Mouse (Mus musculus): Measurements from ENCODE around the gene Fam221b. TPM values are rescaled to one million over a fixed set of nuclear protein-coding genes. Genes with fewer than 3 reads are reported as not detected.
A peak's percentile ranks its signal among the peaks of the same experiment; 100 is the strongest.

Fam221b gene
- total RNA-seq (2021), result 1 to 10 TPM; 1.0 to 1.3 TPM

DNA sequence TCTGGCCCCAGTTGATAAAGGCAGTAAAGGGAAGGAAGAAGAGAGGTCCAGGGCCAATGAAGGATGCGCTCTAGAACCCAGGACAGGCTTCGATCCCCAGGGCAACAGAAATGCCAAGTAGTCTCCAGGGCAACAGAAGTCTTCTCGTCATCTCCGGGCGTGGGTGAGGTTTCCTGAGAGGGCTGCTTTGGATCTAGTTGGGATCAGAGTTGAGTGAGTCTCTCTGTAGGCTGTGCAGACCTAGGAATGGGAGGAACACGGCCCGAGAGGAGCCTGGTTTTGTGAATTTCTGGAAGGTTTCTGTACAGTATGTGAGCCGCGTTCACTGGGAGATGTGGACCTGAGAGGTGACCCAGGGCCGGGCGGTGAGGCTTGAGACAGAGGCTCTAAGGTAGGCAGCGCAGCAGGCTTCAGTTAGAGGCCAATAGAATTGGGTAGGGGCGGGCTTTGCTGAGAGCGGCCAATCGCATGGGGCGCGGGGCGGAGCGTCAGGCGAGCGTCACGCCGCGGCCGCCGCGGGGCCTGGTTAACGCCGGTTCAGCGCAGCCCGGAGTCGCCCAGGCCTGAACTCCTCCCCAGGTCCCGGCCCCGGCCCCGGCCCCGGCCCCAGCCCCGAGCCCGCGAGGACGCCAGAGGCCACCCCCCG lies at the start of gene Fam221b, which contains the start of gene Tmem8b:
Gene Fam221b, minus strand, starts transcription at position 364 of the 646 bp plus-strand sequence.
Gene Tmem8b, plus strand, starts transcription at position 190 of the 646 bp plus-strand sequence.
- peak; percentile 87 to 93 for DNase-seq (ENCODE audit: extremely low spot score in 1 of 2, low spot score in 2 of 2)
- intact Hi-C loops (cut with DNase I), result no loop called here

DNA sequence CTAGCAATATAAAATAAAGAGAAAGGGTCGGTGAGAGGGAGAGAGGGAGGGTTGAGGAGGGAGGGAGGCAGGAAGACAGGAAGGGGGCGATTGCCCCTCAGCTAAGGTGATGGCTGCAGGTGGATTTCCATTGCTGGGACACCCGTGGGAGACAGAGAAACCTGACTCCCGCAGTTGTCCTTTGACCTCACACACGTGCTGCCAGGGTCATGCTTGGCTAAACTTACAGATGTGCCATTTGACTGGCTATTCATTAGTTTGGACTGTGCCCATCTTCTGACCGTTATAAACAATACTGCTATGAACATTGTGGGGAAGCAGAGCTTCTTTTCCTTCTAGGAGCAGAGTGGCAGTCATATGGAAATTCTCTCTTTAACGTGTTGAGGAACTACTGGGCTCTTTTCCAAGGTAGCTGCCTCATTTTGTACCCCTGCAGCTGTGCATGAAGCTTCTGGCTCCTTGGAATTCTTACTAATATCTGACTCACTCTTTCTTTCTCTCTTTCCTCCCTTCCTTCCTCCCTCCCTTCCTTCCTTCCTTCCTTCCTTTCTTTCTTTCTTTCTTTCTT lies 44.8 kb upstream of the Fam221b start:
- no peak for DNase-seq (ENCODE audit: extremely low spot score in 1 of 2, low spot score in 2 of 2)
- intact Hi-C loops (cut with DNase I), result loop anchor here (2.0 kb wide), 1 partner anchor 83 kb away; the partner anchor contains the start of gene Npr2

DNA sequence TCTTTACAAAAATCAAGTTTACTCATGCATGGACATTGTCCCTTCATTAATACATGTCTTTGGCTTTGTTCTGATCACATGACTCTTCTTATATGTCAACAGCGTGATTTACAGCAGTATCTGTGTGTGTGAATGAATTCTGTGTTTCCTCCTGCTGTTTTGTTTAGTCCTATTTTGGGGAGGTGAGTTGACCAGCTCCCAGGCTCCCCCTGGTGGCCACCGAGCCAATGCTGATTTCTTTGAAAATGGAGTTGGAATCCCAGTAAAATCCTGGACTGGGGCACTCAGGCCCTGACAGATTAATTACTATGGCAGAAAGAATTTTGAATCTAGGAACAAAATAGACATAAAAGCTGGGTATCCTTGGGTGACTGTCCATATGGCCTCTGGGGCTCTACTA lies 42.9 kb upstream of the Fam221b start:
- intact Hi-C loops (cut with DNase I), result loop anchor here (2.0 kb wide), 1 partner anchor 81 kb away; the partner anchor contains the start of gene Npr2
- DNase-seq (ENCODE audit: extremely low spot score in 1 of 2, low spot score in 2 of 2), result peak; percentile 56 to 83

DNA sequence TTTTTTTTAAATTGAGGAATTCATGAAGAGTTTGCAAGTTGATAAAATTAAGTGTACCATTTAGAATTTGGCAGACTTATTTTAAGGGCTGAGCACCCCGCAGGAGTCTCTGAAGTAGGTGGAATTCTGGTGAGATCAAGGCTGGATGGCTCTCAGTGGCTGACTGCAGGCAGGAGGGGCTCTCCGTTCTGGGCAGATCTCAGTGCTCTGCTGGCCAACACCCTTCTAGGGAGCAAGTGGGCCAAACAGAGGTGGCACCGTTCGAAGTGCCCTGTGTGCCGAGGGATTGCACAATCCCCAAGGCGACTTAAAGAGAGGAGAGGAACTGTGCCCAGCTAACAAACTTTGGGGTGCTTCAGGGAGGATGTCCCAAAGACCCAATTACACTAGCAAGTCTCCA lies 40.9 kb upstream of the Fam221b start, which contains the start of gene Olfr71:
Gene Olfr71, minus strand, starts transcription at position 387 of the 400 bp plus-strand sequence.
- intact Hi-C loops (cut with DNase I), result loop anchor here (5.0 kb wide), 1 partner anchor 38 kb away; no protein-coding TSS in a partner anchor
- DNase-seq (ENCODE audit: extremely low spot score in 1 of 2, low spot score in 2 of 2), result no peak

DNA sequence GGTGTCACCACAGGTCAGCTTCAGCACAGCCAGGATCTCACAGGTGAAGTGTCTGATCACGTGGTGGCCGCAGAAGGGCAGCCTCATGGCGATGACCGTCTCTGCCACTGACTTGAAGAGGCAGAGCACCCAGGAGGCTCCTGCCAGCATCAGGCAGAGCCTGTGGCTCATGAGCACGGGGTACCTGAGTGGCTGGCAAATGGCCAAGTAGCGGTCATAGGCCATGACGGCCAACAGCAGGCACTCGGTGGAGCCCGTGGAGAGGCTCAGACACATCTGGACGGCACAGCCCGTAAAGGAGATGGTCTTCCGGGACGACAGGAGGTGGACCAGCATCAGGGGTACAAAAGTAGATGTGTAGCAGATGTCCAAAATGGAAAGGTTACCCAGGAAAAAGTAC lies 37.0 kb upstream of the Fam221b start:
- intact Hi-C loops (cut with DNase I), result loop anchor here (5.0 kb wide), 1 partner anchor 34 kb away; no protein-coding TSS in a partner anchor
- DNase-seq (ENCODE audit: extremely low spot score in 1 of 2, low spot score in 2 of 2), result no peak

DNA sequence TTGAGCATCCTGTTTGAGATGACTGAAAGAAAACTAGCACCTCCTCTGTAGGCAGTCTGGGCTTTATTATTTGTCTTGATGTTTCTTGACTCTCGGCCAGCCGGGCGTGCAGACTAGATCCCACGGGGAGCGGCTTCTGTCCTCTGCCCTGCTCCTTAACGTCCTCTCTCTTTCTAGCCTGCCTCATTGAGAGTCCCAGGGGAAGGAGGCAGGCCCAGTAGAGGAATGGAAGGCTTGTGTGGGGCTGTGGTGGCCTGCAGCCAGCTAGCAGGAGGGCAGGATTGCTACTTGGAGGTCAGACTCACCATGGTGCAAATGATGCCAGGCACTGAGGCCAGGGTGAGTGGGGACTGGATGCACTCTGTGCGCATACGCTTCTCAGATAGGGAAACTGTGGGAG lies 34.9 kb upstream of the Fam221b start:
- intact Hi-C loops (cut with DNase I), result no loop called here

DNA sequence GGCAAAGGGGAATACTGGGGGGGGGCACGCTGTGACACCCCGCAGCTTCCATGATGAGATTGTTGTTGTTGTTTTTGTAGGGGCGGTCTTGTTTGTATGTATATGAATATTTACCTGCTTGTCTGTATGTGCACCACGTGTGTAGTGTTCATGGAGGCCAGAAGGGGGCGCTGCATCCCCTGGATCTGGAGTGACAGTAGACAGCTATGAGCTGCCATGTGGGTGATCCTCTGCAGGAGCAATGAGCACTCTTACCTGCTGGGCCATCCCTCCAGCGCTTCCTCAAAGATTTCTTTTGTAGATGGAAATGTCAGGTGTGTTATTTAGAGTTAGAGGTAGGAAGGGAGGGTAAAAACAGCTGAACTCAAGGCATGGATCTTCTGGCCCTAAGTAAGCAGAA lies 34.5 kb upstream of the Fam221b start:
- DNase-seq (ENCODE audit: extremely low spot score in 1 of 2, low spot score in 2 of 2), result no peak
- intact Hi-C loops (cut with DNase I), result no loop called here

More for the DNA sequence above, 34.9 kb upstream of the Fam221b start:
- peak in 1 of 2 experiments; percentile 58 for DNase-seq (ENCODE audit: extremely low spot score in 1 of 2, low spot score in 2 of 2)

DNA sequence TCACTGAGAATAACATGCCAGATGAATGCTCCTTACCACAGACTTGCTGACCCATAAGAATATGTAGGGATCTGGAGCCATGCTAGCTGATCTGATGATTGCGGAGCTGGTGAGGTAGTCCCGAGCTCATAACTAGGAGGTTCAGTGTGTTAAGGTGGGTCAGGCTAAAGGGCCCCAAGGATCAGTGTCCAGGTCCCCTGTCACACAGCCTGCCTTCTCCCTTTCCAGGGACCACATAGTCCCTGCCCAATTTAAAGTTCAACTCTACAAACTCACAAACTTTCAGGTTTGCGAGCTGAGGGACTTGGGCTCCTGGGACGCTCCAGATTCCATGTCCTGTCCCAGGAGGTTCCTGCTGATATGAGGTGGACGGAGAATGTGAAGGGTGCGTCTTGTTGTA lies 31.8 kb upstream of the Fam221b start, which contains the start of gene Olfr70:
Gene Olfr70, minus strand, starts transcription at position 101 of the 400 bp plus-strand sequence.
- intact Hi-C loops (cut with DNase I), result no loop called here
- DNase-seq (ENCODE audit: extremely low spot score in 1 of 2, low spot score in 2 of 2), result no peak

DNA sequence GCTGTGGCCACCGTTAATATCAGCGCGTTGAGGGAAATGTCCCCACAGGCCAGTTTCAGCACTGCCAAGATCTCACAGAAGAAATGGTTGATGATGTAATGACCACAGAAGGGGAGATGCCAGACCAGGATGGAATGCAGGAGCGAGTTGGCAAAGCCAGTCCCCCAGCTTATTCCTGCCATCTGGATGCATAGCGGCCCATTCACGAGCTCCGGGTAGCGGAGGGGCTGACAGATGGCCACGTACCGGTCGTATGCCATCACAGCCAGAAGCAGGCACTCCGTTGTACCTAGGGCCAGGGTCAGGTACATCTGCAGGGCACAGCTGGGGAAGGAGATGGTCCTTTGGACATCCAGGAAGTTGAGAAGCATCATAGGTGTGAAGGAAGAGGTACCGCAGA lies 27.6 kb upstream of the Fam221b start:
- no peak for DNase-seq (ENCODE audit: extremely low spot score in 1 of 2, low spot score in 2 of 2)
- intact Hi-C loops (cut with DNase I), result no loop called here

DNA sequence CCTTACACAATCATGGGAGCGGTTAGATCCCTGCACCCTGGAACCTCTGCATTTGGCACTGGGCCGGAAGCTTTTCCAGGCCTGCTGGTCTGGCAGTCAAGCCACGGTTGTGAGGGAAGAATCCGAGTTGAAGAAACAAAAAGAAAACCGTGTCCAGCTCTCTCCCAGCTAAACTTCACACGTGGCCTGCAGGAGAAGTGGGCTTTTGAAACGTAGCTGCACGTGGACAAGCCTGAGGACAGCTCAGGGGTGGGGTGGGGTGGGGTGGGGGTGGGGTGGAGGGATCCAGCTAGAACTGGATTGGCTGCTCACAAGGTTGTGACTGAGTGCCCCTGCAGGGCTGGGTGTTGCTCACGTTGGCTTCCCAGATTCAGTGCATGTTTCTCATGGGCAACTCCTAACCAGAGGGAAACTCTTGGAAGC lies 26.3 kb upstream of the Fam221b start:
- intact Hi-C loops (cut with DNase I), result no loop called here
- peak in 1 of 2 experiments; percentile 64 for DNase-seq (ENCODE audit: extremely low spot score in 1 of 2, low spot score in 2 of 2)

DNA sequence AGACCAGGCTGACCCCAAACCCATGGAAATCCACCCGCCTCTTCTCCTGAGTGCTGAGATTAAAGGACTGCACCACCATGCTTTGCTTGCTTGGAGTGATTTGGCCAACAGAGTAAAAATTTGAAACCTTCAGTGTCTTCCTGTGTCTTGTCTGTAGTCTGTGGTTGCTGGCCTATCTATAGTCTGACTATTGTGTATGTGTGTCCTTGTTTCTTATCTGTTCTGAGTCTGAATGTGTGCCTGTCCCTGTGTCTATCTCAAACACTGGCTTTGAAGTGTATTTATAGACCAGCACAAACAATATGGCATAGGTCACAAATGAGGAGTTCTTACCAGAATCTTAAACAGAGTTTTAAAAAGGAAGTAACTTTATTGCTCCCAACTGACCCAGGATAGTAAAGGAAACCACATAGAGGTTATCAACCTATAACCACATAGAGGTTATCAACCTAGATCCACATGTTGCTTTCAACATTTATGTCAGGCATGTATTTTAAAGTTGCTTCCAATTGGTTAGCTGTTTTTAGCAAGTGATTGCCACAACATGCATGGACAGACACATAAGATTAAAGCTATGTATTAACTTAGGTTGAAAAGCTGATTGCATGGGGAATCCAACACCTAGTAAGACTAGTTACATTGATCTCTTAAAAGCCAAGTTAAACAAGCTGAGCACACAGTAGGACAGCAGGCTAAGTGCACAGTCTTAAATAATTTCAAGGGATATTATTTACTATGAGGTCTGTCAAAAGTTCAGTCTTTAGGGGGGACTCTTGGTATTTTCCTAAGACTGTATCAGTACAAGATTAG lies 25.7 kb upstream of the Fam221b start:
- no peak for DNase-seq (ENCODE audit: extremely low spot score in 1 of 2, low spot score in 2 of 2)
- intact Hi-C loops (cut with DNase I), result no loop called here

DNA sequence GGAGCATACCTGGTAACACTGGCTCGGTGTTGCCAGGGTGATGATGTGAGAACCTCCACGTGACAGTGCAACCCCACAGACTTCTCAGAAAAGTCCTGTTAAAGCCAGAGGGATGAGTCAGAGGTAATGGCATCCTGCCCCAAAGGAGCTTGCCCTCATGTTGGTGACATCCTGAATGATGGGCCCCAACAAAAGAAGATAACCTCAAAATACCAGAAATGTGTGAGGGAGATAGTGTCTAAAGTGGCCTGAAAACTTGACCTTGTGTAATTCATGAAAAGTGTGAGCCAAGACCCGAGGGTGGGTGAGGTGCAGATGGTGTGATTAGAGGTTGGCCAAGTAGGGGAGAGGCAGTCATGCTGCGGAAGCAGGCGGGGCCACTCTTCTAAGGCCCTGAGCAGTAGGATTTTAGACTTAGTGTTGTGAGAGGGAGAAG lies 24.9 kb upstream of the Fam221b start:
- intact Hi-C loops (cut with DNase I), result no loop called here

DNA sequence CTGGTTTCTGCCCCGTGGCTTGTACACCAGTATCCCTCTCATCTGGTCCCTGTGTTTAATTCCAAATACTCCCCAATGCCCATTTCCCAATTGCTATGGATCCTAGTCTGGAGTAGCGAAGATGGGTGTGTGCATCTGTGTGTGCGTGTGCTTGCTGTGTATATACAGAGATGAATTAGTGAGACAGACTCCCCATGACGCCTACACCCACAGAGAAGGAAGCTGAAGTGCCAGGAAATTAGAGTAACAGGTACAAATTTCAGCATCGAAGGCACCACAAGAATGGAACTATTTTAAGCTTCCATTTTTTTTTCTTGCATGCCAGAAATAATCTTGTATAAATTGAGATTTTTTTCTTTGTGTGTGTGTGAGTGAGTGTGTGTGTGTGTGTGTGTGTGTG lies 22.1 kb upstream of the Fam221b start:
- DNase-seq (ENCODE audit: extremely low spot score in 1 of 2, low spot score in 2 of 2), result no peak
- intact Hi-C loops (cut with DNase I), result no loop called here

More for the DNA sequence above, 24.9 kb upstream of the Fam221b start:
- no peak for DNase-seq (ENCODE audit: extremely low spot score in 1 of 2, low spot score in 2 of 2)

DNA sequence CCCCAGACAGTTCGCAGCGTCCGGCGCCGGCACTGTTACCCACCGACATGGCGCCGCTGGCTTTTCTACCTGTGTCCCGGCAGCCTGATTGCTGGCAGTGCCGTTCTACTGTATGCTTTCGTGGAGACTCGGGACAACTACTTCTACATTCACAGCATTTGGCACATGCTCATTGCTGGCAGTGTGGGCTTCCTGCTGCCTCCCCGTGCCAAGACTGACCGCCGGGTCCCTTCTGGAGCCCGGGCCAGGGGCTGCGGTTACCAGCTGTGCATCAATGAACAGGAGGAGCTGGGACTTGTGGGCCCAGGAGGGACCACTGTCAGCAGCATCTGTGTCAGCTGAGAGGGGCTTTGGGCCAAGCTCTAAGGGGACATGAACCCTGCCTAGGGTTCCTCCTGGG lies 21.1 kb upstream of the Fam221b start:
- intact Hi-C loops (cut with DNase I), result no loop called here
- DNase-seq (ENCODE audit: extremely low spot score in 1 of 2, low spot score in 2 of 2), result no peak

DNA sequence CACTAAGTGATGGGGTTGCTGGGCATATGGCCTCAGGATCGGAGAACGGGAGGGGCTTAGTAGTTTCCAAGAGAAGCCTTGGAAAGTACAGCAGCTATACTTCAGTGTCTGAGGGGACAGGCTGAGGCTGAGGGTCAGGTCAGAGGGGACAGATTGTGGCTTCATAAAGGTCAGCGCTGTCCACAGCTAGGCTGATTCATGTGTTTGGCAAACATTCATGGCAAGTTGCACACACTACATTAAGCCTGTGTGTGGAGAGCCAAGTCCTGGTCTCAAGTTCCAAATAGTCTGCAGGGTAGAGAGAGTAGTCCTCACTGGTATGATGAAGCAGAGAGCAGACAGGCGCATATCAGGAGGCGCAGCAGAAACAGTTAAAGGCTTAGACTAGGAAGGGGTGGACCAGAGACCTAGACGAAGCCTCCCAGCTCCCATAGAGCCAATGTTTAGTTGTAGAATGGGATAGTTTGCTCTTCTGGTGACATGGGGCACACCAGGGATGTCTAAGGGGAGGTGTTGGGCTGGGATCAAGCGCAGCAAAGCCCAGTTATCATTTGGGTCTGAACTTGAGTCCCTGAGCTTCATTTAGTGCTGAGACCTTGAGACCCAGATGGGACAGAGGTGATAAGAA lies 10.6 kb upstream of the Fam221b start:
- intact Hi-C loops (cut with DNase I), result no loop called here
- DNase-seq (ENCODE audit: extremely low spot score in 1 of 2, low spot score in 2 of 2), result no peak

DNA sequence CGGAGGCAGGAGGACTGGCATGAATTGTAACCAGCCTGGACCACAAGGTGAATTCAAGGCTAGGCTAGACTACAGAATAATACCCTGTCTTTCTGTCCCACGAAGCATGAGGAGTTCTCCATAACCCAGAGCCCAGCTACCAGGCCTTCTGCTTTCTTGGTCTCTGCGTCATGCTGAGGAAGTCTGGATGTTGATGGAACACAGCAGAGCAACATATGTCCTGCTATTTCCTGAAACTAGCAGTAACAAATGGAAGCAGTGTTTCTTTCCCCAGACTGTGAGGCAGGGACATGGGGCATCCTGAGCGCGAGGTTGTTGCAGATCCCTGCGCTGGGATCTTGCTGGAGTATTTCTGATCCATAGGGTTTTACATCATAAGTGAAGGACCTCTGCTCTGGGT lies 9.6 kb upstream of the Fam221b start:
- DNase-seq (ENCODE audit: extremely low spot score in 1 of 2, low spot score in 2 of 2), result no peak
- intact Hi-C loops (cut with DNase I), result no loop called here

DNA sequence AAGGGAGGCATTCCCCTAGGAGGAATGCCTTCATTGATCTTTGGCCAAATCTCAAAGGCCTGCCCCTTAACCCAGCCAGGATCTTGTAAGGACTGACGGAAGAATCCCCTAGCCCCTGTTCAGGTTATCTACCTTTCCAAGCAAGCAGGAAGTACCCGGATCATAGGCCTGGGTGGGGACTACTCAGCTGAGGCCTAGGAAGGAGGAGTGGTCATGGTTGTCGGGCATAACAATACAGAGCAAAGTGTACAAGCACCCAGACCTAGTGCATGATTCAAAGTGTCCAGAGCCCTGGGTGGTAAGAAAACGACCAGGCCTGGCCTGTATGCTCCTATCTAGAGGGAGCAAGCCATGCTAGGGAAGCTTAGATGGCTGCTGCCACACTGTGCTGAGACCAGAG lies 6.7 kb upstream of the Fam221b start:
- intact Hi-C loops (cut with DNase I), result no loop called here

DNA sequence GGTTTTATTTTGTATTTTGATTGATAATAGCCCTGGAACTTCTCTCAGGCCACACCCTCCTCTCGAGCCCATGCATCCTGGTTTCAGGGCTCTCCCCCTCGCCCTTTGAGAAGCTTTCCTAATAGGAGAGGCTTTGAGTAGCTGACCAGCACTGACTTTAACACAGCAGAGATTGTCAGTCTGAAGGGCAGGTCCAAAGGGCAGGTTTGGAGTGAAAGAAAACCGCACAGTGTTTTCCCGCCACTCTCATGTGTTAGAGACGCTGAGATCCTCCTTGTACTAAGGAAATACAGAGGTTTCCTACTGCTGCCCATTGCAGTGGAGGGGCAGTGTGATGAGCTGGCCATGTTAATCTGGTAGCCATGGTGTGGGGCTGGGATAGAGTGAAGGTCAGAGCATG lies 6.0 kb upstream of the Fam221b start:
- intact Hi-C loops (cut with DNase I), result loop anchor here (5.0 kb wide), 1 partner anchor 32 kb away; no protein-coding TSS in a partner anchor
- DNase-seq (ENCODE audit: extremely low spot score in 1 of 2, low spot score in 2 of 2), result no peak

More for the DNA sequence above, 6.7 kb upstream of the Fam221b start:
- DNase-seq (ENCODE audit: extremely low spot score in 1 of 2, low spot score in 2 of 2), result no peak

DNA sequence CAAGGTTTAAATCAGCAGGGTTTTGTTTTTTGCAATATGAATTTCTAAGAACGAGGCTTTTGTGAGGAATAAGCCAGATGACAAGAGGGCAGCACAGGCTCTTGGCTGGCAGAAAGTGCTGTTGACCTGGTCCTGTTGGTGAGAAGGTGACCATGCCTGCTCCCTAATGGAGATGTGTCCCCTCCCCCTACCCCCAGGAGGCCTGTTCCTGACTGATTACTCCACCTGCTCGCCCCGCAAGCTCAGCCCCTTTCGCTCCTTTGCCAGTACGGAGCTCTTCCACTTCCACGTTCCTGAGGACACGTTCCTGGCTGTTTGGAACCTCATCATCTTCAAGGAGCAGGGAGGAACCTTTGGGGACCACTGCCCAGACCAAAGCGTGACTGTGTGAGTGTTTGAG lies 4.8 kb upstream of the Fam221b start:
- no peak for DNase-seq (ENCODE audit: extremely low spot score in 1 of 2, low spot score in 2 of 2)
- intact Hi-C loops (cut with DNase I), result loop anchor here (5.0 kb wide), 1 partner anchor 34 kb away; no protein-coding TSS in a partner anchor
